Mouse (Mus musculus) naive thymus-derived CD4-positive, alpha-beta T cell, adult 5 months (primary cell): ENCODE measurements around the gene Ankrd34a. TPM values are rescaled to one million over a fixed set of nuclear protein-coding genes. Genes with fewer than 3 reads are reported as not detected.

Experiments
- polyA plus RNA-seq: library from polyadenylated mRNA; unstranded; fragments of 100-300 nt; shearing (Covaris generic); gene quantifications from one replicate; pipeline ENCODE4 v1.2.1, GENCODE M21; 2017

Gene Ankrd34a
- not detected for polyA plus RNA-seq

DNA sequence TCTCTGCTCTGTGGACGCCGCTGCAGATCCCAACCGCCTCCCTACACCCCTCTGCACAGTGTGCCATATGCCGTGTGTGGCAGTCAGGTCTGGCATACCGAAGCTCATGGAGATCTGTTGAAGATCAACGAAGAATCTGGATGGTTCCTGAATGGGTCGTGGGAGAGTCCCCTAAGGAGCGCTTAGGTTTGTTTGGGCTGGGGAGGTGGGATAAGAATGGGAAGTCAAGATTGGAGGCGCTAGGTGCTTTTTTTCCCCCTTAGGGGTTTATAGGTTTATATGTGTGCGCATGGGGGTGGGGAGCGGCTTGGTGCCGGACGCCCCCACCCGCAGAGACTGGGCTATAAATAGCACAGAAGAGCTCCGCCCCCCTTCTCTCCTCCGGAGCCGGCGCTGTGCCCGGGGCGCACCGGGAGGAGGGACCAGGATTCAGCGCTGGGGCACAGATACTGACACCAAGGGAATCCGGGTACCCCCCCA lies at the start of gene Ankrd34a:
Gene Ankrd34a (plus strand): TSS at position 409 of the 480 bp plus-strand sequence.

DNA sequence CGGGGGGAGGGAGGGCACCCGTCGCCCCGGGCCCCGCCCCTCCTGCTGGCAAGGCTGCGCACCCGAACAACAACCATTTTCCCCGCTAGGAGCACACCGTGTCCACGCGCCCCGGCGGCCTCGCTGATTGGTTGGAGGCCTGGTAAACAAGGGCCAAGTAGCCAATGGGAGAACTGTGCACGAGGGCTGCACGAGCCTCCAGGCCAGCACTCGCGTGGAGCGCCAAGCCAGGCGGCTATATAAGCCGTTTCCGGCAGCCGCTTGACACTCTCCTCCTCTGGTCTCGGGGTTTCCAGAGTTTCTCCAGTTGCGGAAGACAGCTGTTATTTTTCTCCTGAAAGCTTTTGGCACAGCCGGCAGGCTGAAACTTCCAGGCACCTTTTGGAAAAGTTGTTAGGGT lies 38.7 kb upstream of the Ankrd34a start, which contains the start of gene Txnip:
Gene Txnip (plus strand): TSS at position 264 of the 400 bp plus-strand sequence.

GRCm38 (mm10) chr3:96576690-96577541 lies 19.5 kb upstream of the Ankrd34a start, which contains the start of gene Gm16253:
TSS of gene Gm16253 (plus strand) at chr3:96576984.

GRCm38 (mm10) chr3:96593790-96594560 lies 2.5 kb upstream of the Ankrd34a start, which contains the start of gene Polr3gl:
TSS of gene Polr3gl (minus strand) at chr3:96594181.

DNA sequence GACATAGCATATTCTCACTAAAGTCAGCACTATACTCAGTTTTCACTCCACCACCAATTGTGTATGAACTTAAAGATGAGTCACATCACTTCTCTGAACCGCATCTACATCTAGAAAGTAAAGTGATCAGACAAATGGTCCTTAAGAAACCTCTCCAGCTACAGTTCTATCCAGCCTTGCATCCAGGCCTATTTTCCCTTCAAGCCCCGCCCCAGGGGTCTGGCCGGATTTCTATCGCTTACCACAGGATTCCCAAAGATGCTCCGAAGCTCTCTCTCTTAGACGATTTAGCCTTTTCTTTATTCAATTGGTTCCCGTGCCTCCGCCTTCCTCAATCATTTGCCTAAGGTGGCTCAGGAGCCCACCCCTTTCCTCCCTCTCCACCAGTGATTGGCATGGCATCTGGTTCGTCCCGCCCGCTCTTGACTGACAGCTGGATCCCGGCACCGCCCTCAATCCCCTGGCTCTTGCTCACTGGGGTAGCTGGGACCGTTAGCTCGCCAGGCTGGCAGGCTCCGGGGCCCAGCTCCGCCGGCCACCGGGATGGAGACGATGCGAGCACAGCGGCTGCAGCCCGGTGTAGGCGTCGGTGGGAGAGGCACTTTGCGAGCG lies 4.3 kb downstream of the Ankrd34a start, which contains the start of gene Lix1l:
Gene Lix1l (plus strand): TSS at position 511 of the 612 bp plus-strand sequence.

GRCm38 (mm10) chr3:96629729-96630600 lies 33.5 kb downstream of the Ankrd34a start, which contains the start of gene Rbm8a:
TSS of gene Rbm8a (plus strand) at chr3:96629933.

DNA sequence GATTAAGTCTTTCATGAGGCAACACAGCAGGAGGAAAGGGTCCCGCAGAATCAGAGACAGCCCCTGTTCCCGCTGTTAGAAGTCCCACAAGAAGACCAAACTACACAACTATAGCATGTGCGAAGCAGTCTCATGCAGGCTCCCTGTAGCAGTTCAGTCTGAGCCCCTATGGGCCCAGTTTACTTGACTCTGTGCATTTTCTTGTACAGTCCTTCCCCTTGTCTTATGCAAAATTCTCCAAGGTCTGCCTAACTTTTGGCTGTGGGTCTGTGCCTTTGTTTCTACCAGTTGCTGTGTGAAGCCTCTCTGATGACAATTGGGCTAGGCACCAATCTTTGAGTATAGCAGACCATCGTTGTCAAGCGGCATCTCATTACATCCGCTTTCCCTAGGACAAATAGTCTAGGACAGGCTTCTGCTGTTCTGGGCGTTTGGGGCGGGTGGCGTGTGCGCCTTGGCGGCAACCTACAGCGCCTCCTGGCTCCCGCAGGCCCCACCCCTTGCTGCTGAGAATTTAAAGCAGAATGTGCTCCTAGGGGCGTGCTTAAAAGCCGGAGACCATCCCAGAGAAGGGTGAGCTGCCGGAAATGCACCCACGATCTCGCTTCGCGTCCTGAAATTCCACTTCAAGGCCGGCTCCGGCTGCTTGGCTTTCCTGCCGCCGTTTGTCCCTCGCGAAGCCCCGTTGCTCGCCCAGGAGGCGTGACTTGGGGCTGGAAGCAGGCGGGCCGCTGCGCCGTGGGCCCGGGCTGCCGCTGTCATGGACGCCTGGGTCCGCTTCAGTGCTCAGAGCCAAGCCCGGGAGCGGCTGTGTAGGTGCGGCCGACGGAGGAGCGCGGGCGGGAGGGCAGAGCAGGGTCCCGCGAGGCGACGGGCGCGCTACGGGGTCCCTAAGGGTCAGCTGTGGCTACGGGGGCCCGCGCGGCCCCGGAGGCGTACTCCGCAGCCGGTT lies 38.8 kb downstream of the Ankrd34a start, which contains the start of the genes Pex11b and Gm42957:
Gene Pex11b (plus strand): TSS at position 449 of the 952 bp plus-strand sequence.
Gene Gm42957 (plus strand): TSS at position 547 of the 952 bp plus-strand sequence.

GRCm38 (mm10) chr3:96645018-96645649 lies 48.7 kb downstream of the Ankrd34a start, which contains the start of gene Itga10:
TSS of gene Itga10 (plus strand) at chr3:96645584.

Other genes with a start within 250 kb of the Ankrd34a start
- gene BC107364, start 144.3 kb upstream of the Ankrd34a start, polyA plus RNA-seq, result not detected
- gene Hfe2, start 71.5 kb upstream of the Ankrd34a start, polyA plus RNA-seq, result not detected
- gene Txnip, start 38.7 kb upstream of the Ankrd34a start, polyA plus RNA-seq, result 837 TPM
- gene Gm16253, start 19.7 kb upstream of the Ankrd34a start, polyA plus RNA-seq, result not detected
- 23.8 TPM for gene Polr3gl, start 2.5 kb upstream of the Ankrd34a start, polyA plus RNA-seq
- gene Lix1l, start 4.5 kb downstream of the Ankrd34a start, polyA plus RNA-seq, result not detected
- gene Rbm8a, start 33.3 kb downstream of the Ankrd34a start, polyA plus RNA-seq, result 150 TPM
- 31.2 TPM for gene Pex11b, start 38.7 kb downstream of the Ankrd34a start, polyA plus RNA-seq
- 0.14 TPM for gene Gm42957, start 38.8 kb downstream of the Ankrd34a start, polyA plus RNA-seq
- 0.29 TPM for gene Itga10, start 48.9 kb downstream of the Ankrd34a start, polyA plus RNA-seq
- not detected for gene Ankrd35, start 73.5 kb downstream of the Ankrd34a start, polyA plus RNA-seq
- 8.3 TPM for gene Pias3, start 99.7 kb downstream of the Ankrd34a start, polyA plus RNA-seq
- 0.53 TPM for gene Nudt17, start 111.9 kb downstream of the Ankrd34a start, polyA plus RNA-seq
- 63.3 TPM for gene Polr3c, start 131.0 kb downstream of the Ankrd34a start, polyA plus RNA-seq
- gene Rnf115, start 131.0 kb downstream of the Ankrd34a start, polyA plus RNA-seq, result 111 TPM
- gene Pdzk1, start 232.6 kb downstream of the Ankrd34a start, polyA plus RNA-seq, result not detected
- gene Cd160, start 232.7 kb downstream of the Ankrd34a start, polyA plus RNA-seq, result 3.5 TPM